Mouse (Mus musculus): ENCODE results near the gene Mrgpre. TPM values are rescaled to one million over a fixed set of nuclear protein-coding genes. Genes with fewer than 3 reads are reported as not detected.

The Mrgpre gene
- total RNA-seq (2021), result 1 to 10 TPM; 1.0 to 1.1 TPM
- long read RNA-seq, experiment 1, partial matches to known transcripts, result 0 of 2 reads
- long read RNA-seq, experiment 1, other reads (novel, unspliced or antisense), result 1 of 2 reads
- long read RNA-seq, experiment 2, partial matches to known transcripts, result 0 of 3 reads
- long read RNA-seq, experiment 2, other reads (novel, unspliced or antisense), result 1 of 3 reads

DNA sequence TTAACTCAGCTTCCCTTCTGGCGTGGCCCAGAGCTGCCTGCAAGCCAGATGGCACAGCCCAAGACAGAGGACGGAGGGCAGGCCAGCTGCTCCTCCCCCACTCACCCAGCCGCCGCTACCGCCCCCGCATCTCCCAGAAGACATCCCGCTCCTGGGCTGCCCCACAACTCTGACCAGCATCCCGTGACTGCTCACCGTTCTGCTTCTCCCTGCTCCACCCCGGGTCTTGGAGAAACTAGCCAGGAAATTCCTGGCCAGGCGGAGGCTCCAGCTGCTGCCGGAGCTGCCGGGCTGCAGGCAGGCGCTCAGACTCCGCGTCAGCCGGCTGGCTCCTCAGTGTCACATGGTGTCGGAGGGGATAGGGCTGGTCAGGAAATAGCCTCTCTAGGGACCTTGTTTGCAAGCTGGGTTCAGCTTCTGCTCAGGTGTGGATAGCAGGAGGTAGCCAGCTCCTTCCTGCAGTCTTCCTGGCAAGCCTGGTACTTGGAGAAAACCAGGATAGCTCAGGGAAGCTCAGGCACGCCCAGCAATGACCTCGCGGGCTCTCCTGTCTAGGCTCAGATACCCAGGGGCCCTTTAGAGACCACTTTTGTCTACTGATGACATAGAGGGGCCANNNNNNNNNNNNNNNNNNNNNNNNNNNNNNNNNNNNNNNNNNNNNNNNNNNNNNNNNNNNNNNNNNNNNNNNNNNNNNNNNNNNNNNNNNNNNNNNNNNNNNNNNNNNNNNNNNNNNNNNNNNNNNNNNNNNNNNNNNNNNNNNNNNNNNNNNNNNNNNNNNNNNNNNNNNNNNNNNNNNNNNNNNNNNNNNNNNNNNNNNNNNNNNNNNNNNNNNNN lies at the start of gene Mrgpre:
Gene Mrgpre (minus strand): TSS at position 505 of the 834 bp plus-strand sequence.
- DNase-seq, result peak; percentile 90
- intact Hi-C loops (cut with DNase I; ENCODE audit: low total_unique reads), result no loop called here

DNA sequence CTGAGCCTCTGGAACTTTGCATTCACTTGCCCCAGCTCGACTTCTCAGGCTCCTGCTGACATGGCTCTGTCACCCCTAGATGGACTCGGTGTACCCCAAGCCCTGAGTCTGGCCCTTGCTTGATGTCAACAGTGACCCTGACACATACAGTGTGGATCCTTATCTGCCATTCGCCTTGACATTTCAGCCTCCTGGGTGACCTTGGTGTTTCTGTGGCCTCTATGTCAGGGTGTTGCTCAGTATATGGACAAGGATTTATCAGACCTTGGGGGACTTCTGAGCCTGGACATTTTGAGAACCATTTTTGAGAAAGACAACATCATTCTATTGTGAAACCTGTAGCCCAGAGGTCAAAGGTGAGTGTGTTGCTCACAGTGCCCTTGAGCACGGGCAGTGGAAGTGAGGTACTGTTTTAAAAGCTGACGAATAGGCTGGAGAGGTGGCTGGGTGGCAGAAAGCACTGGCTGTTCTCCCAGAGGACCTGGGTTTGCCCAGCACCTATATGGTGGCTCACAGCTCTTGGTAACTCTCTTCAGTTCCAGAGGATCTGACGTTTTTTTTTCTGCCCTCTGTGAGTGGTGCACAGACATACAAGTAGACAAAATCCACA lies 49.4 kb upstream of the Mrgpre start:
- intact Hi-C loops (cut with DNase I; ENCODE audit: low total_unique reads), result loop anchor here (2.0 kb wide), 1 partner anchor 73 kb away; no protein-coding TSS in a partner anchor
- DNase-seq, result no peak

DNA sequence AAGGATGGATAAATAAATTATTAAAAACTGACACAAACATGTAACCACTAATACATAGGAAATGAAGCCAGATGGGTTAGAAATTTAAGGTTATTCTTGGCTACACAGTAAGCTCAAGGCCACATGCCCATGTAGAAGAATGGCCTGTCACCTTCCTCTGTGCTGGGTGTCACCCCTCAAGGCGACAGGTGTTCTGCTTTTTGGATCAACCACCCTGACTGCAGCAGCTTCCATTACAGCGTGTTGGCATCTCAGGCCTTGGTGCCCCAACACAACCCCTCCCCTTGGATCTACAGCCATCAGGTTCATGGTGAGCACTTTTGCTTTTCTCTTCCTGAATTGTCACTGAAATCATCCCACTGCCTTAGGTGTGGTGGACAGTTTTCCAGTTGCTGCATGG lies 48.3 kb upstream of the Mrgpre start:
- intact Hi-C loops (cut with DNase I; ENCODE audit: low total_unique reads), result loop anchor here (2.0 kb wide), 1 partner anchor 74 kb away; no protein-coding TSS in a partner anchor
- DNase-seq, result no peak

GRCm38 (mm10) chr7:143832196-143832595 lies 47.9 kb upstream of the Mrgpre start:
- intact Hi-C loops (cut with DNase I; ENCODE audit: low total_unique reads), result loop anchor here (2.0 kb wide), 1 partner anchor 75 kb away; no protein-coding TSS in a partner anchor
- DNase-seq, result no peak

GRCm38 (mm10) chr7:143830399-143830798 lies 46.1 kb upstream of the Mrgpre start:
- intact Hi-C loops (cut with DNase I; ENCODE audit: low total_unique reads), result no loop called here
- DNase-seq, result no peak

- intact Hi-C loops (cut with DNase I; ENCODE audit: low total_unique reads), result no loop called here
- DNase-seq, result peak; percentile 94
These were observed 45.4 kb upstream of the Mrgpre start for GRCm38 (mm10) chr7:143829504-143830331.

DNA sequence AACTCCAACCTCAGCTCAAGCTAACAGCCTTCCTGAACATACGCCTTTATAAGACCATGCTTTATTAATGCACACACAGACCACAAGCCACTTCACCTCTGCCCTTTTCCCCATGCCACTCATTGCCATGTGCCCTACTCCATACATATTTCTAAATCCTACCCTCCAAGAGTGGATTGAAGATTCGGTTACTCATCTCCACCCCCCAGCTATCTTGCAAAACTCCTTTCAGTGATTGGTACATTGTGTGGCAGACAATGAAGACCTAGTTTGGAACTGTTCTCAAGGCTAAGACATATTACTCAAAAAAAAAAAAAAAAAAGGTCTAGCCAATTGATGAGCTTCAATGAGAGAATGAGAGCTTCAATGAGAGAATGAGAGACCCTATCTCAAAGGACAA lies 42.7 kb upstream of the Mrgpre start:
- intact Hi-C loops (cut with DNase I; ENCODE audit: low total_unique reads), result no loop called here
- DNase-seq, result no peak

- intact Hi-C loops (cut with DNase I; ENCODE audit: low total_unique reads), result no loop called here
- no peak for DNase-seq
These were observed 38.9 kb upstream of the Mrgpre start for GRCm38 (mm10) chr7:143823266-143823605.

GRCm38 (mm10) chr7:143822375-143823265 lies 38.3 kb upstream of the Mrgpre start, which contains the start of the genes Nadsyn1 and Dhcr7:
Gene Nadsyn1 (minus strand): TSS chr7:143822849.
Gene Dhcr7 (plus strand): TSS chr7:143823145.
- intact Hi-C loops (cut with DNase I; ENCODE audit: low total_unique reads), result no loop called here
- peak; percentile 100 for DNase-seq

DNA sequence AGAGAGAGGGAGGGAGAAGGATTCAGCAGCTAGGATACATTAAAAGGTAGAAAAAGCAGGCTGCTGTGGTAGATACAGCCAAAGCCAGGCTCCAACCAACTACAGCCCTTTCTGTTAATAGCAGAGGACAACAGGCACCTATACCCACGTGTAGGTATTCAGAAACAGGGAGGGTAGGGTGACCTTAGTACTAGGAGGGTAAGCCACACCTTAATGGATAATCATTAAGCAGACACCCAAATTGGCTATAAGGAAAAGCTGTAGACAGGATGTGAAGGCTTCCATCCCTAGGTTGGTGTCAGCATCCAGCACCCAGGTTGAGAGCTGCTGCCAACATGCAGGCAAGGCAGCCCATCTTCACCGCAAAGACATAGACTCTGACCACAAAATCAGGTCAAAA lies 36.9 kb upstream of the Mrgpre start:
- intact Hi-C loops (cut with DNase I; ENCODE audit: low total_unique reads), result no loop called here

GRCm38 (mm10) chr7:143819201-143819600 lies 34.9 kb upstream of the Mrgpre start:
- intact Hi-C loops (cut with DNase I; ENCODE audit: low total_unique reads), result no loop called here
- no peak for DNase-seq

More for the DNA sequence above, 36.9 kb upstream of the Mrgpre start:
- DNase-seq, result no peak

DNA sequence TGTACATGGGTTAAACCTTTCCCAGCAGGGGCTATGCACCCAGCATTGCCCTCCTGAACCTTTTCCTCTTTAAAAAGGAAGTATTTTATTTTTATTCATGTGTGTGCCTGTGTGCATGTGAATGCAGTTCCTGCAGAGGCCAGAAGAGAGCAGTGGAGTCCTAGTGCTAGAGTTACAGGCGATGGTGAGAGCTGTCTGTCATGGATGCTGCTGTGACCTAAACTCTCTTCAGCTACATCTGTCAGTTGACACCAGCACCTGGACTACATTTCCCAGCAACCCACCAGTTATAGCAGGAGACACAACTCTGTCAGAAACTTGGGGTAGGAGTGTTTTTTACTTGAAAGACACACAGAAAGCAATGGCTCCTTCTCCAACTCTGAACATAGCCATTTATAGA lies 24.6 kb upstream of the Mrgpre start:
- DNase-seq, result no peak
- intact Hi-C loops (cut with DNase I; ENCODE audit: low total_unique reads), result no loop called here

DNA sequence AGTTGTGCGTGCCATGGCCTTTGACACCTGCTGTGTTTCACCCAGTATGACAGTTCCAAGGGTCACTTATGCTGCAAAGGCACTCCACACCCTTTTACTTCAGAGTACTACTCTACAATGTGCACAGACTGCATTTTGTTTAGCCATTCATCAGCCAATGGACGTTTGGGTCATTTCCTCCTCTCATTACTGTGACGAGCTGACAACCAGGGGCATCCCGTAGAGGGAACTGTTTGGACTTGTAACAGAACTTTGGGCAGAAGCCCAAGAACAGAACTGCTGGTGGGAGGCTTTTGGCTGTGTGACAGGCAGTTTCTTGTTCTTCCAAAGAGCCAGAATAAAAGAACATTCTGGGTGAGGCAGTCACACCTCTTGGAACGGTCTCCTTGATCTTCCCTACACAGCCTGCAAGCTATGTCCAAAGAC lies 20.9 kb upstream of the Mrgpre start:
- intact Hi-C loops (cut with DNase I; ENCODE audit: low total_unique reads), result no loop called here
- no peak for DNase-seq

DNA sequence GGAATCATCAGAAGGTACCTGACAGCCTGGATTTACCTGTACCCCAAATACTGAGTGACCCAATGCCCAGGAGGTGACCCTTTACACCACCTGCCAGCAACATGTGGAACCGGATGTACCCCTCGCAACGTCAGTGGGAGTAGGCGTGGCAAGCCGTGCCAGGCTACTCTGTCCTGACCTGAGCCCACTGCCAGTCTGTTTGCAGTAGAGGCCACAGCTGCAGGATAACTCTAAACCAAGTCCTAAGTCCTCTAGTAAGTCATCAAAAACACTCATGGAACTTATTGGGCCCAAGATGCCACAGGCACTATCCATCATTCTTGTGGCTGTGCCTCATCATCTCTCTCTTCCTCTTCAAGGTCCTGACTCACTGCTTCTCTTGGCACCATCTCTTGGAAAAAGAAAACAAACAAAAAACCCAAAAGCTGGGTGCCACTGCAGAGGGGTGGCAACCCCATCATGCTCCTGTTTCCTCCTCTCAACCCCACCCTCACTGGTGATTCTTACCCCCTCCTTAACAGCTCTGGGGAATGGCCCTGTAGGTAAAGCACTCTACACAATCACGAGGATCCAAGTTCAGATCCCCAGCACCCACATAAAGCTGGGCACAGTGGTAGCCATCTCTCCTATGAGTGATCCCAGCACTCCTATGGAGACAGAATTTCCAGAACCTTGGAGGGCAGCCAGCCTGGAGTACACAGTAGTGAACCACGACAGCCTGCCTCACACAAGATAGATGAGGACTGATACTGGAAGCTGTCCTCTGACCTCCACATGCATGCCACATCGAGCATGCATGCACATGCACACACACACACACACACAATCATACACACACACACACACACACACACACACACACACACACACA lies 17.1 kb upstream of the Mrgpre start:
- intact Hi-C loops (cut with DNase I; ENCODE audit: low total_unique reads), result no loop called here

DNA sequence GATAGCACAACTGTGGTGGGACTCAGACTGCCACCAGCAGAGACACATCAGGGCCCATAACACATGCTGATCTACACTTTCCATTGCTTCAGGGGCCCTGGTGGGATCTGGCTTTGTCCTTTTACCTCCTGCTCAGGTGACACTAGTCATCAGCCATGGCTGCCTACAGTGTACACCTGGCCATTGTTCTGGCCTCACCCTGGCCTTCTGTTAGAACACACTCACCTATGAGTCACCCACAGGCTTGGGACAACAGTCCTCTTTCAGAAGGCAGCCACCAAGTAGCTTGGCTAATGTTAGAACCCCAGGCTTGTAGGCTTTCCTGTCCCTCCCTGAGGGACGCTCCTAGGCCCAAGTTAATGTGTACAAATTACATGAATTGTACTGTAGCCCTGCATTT lies 16.5 kb upstream of the Mrgpre start:
- intact Hi-C loops (cut with DNase I; ENCODE audit: low total_unique reads), result no loop called here
- DNase-seq, result no peak

More for the DNA sequence above, 17.1 kb upstream of the Mrgpre start:
- DNase-seq, result no peak

- DNase-seq, result no peak
- intact Hi-C loops (cut with DNase I; ENCODE audit: low total_unique reads), result no loop called here
These were observed 14.5 kb upstream of the Mrgpre start for GRCm38 (mm10) chr7:143798783-143799182.

DNA sequence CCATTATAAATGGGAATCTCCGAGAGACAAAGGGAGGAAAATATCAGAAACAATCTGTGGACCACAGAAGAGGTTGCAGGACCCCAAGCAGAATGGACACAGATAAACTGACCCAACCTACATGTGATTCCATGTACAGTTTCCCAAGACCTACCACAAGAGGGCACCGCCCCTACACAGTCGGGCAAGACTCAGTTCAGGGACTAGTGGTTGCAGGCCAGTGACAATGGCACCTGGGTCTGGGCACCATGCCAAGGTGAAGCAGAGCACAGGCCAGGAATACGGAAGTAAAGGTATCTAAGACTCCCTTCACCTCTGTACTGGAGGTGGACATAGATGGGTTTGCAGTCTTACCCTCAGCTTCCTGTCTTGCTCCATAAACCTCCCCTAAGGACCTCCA lies 8.8 kb upstream of the Mrgpre start:
- DNase-seq, result no peak
- intact Hi-C loops (cut with DNase I; ENCODE audit: low total_unique reads), result no loop called here
